Mouse (Mus musculus) adrenal gland, adult 18-20 months (tissue): ENCODE measurements around the gene Ube2e3. TPM values are rescaled to one million over a fixed set of nuclear protein-coding genes. Genes with fewer than 3 reads are reported as not detected.

Experiments
- DNase-seq, 2 experiments: peaks; one replicate each; pipeline ENCODE4 v3.0.0; 2021 to 2022; ENCODE audit warnings: low spot score in 2 of 2
- long read RNA-seq, 2 experiments: library from polyadenylated mRNA; stranded (forward); transcript quantifications; one replicate each; pipeline ENCODE4 v2.0.0; 2021
- total RNA-seq, 2 experiments: library from RNA; stranded (reverse); gene quantifications; 1 replicate in 1 of 2; 2 replicates in 1 of 2; pipeline ENCODE4 v1.2.3; 2021

The Ube2e3 gene
- 10 to 100 TPM; 36.5 to 41.1 TPM for total RNA-seq
- long read RNA-seq, experiment 1, transcript Ube2e3-201 (6 exons, 2,249 nt) = major isoform, 30 of 32 reads
- long read RNA-seq, experiment 1, partial matches to known transcripts = 0 of 32 reads
- long read RNA-seq, experiment 1, other reads (novel, unspliced or antisense) = 2 of 32 reads
- long read RNA-seq, experiment 2, transcript Ube2e3-201 (6 exons, 2,249 nt) = major isoform, 42 of 46 reads
- long read RNA-seq, experiment 2, partial matches to known transcripts = 2 of 46 reads
- long read RNA-seq, experiment 2, other reads (novel, unspliced or antisense) = 2 of 46 reads

DNA sequence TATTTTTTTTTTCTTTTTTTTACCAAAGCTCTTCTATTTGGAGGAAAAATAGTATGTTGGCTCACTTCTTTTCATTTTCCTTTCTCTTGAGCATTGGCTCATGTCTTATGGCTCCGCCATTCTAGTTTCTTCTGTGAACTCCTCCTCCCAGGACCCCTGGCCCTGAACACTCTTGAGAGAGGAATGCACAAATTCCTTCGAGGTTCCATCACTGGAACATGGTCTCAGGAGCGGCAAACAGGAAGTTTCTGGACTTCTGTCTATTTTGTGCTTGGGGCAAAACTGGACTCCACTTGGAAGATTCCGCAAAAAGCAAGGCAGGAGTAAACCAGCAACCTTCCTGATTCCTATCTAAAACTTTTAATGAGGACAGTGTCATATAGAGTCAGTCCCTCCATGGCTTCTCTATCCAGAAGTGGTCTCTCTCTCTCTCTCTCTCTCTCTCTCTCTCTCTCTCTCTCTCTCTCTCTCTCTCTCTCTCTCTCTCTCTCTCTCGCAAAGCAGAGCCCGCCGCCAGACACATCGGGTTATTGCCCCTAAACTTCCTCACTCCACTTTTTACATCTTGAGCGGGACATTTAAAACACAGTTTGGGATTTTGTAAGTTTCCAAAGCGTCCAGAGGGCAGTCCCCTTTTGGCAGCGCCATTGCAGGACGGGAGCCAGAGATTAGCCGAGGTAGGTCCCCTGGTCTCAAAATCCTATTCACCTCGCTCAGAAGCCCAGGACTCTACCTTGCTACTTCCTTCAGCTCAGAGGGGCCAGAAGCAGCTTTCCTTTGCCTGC, at the start of gene Ube2e3:
Gene Ube2e3, plus strand, starts transcription at position 399 of the 785 bp plus-strand sequence.
- DNase-seq = no peak

- no peak for DNase-seq
Observed at GRCm38 (mm10) chr2:78829887-78830286, 38.0 kb upstream of the Ube2e3 start.

DNA sequence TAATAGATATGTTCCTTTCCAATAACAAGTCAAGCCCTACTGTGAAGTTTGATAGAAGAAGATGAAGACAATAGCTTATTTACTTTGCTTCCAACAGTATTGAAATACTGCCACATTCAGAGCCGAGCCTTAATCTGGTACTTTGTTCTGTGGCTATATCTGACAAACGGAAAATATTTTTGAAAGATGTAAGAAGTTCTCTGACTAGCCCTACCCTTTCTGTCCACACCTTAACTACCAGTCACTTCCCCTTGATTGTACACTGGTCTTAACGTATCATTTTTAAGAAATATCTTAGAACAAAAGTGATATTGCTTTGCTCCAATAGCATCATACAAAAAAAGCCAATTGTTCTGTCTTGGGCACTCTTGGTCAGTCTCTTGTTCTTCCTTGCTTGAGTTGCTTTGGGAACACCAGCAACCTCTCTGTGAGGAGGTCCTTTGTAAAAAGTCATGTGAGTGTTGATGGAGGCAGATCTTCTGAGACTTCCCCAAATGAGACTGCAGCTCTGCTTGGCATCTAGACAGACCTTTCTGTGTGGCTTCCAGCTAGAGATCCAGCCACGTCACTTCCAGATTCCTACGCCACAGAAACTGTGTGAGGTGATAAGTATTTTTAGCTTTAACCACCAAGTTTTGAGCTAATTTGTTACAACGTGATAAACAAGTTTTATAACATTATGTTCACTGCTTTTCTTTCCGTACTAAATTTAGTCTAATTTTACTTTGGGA, 26.3 kb upstream of the Ube2e3 start:
- no peak for DNase-seq

DNA sequence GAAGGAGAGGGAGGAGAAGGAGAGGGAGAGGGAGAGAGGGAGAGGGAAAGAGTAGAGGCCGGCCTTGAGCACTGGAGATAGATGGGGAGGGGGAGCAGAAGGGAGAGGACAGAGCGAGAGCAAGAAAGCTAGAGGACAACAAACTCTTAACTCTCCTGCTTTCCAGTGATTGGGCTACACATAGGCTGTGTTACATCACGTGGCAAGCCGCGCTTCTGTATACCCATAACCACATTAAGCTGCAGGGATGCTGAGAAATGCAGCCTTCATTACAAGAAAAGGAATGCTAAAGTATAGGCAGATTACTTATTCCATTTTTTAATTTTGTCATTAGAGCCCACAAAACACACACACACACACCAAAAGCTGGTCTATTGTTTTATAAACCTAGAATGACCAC, 23.6 kb upstream of the Ube2e3 start:
- DNase-seq = no peak

DNA sequence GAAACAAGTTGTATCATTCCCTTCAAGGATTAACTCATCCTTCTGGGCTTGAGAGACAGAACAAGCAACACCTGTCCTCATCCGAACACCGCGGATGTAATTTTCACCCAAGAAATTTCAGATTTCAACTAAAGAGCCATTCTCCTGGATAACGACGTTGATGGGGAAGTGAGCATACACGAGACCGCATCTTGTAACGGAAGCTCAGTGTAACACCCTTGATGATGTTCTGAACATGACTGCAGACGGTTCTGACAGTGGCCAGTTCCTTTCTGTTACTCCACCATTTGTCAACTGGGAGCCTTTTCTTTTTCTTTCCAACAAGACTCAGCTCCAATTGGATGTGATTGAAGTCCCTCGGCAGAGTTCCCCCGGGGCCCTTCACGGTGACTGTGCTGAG, 22.6 kb upstream of the Ube2e3 start:
- DNase-seq = no peak

DNA sequence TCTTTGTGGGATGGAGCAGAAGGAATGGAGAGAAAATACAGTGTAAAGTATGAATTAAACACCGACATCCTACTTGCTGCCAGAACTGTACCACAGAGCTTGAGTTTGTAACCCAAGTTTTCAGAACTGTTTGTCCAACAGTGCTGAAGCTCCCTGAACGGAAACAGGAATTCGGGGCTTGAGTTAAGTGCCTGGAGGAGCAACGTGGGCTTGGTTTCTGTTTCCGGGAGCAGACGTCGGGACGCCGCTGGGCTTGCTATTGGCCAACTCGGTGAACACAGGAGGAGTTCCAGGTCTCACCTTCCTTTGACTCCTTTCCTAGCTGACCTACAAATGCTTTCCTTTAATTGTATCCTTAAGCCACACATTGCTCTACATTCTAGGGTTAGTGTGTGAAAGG, 22.2 kb upstream of the Ube2e3 start:
- no peak for DNase-seq

GRCm38 (mm10) chr2:78854315-78854714, 13.6 kb upstream of the Ube2e3 start:
- DNase-seq = no peak

- no peak for DNase-seq
Observed at GRCm38 (mm10) chr2:78858628-78859027, 9.3 kb upstream of the Ube2e3 start.

DNA sequence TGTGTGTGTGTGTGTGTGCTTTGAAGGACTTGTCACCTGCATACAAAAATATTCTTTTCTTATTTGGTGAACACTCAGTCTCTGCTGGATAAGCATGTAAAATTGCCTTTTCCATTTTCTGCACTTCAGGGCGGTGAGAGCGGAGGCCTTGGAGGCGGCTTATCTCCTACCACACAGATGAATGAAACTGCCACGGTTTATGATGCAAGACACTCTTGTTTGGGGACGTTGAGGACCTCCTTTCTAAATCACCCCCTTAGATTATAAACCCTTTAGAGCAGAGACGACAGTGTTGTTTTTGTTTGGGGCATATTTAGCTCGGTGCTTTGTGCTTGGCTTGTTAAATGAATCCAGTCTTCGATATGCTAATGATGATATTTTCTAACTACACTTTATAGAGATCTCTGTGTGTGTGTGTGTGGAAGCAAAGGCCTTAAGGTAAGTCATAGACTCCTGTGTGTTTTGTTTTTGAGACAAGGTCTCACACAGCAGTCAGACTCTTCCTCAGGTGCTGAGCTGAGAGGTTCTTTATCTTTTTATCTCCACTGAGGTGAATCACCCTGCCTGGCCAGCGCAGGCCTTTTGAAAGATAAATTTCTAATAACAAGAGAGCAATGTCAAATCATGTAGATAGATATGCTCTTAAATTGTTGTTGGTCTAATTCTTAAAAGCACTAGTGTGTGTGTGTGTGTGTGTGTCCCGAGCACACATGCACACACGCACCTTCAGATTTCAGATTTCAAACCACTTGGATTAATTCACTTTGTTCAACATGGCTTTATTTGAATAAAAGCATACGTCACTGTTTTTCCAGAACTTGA, 8.4 kb upstream of the Ube2e3 start:
- DNase-seq = no peak

DNA sequence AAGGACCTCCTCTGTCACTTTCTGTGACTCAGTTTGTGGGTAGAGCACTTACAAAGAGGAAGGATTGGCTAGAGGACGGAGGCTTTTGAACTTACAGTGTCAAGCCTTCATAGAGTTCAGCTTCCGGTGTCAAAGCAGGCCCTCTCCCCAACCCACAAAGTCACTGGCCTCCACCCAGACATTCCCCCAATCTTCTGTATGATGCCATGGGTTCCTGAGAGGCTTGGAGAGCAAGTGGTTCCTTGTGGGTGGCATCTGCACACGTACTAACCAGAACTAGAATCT, 7.9 kb upstream of the Ube2e3 start:
- DNase-seq = no peak

DNA sequence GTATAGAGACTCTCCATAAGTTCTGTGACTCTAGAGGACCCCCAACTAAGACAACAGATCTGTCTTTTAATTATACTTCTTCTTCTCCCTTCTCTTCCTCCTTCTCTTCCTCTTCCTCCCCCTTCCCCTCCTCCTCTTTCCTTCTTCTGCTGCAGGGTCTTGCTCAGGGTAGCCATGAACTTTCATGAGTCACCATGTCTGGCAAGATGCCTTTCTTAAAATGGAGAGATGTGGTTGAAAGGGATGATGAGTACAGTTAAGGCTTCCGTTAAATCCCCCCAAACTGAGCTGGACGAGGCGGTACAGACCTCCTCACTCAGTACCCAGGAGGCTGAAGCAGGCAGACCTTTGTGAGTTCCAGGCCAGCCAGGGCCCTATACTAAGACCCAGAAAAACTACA, 3.8 kb upstream of the Ube2e3 start:
- DNase-seq = no peak

DNA sequence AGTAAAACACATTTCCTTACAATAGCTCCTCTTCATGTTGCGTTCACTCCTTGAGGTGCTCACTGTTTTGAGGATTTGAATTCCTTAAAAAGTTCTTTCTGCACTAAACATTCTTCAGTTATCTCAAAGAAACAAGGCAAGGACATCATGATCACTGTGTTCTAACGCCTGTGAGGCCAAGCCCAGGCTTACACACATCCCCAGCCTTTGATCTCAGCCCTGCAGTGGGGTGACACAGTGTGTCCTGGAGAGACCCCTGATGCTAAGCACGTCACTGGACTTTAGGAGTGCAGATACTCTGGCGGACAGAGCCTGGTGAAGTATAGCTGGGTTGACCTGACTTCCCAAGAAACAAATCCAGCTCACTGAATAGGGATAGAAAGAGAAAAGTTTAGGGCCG, 3.1 kb upstream of the Ube2e3 start:
- no peak for DNase-seq

DNA sequence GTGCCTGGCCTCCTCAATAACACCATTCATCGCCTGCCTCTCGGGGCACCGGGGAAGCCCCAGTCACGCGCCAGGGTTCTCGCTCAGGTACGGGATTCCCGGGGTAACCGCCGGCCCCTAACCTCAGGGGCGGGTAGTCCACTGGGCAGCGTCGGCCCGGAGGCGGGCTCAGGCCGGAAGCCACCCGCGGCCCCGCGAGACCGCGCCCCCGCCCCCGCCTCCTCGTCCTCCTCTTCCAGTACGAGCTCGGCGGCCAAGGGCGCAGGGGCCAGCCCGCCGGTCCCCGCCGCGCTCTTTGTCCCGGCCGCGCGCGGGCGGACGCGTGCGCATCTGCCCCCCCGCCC, 559 bp downstream of the Ube2e3 start:
- peak; percentile 71 to 75 for DNase-seq

DNA sequence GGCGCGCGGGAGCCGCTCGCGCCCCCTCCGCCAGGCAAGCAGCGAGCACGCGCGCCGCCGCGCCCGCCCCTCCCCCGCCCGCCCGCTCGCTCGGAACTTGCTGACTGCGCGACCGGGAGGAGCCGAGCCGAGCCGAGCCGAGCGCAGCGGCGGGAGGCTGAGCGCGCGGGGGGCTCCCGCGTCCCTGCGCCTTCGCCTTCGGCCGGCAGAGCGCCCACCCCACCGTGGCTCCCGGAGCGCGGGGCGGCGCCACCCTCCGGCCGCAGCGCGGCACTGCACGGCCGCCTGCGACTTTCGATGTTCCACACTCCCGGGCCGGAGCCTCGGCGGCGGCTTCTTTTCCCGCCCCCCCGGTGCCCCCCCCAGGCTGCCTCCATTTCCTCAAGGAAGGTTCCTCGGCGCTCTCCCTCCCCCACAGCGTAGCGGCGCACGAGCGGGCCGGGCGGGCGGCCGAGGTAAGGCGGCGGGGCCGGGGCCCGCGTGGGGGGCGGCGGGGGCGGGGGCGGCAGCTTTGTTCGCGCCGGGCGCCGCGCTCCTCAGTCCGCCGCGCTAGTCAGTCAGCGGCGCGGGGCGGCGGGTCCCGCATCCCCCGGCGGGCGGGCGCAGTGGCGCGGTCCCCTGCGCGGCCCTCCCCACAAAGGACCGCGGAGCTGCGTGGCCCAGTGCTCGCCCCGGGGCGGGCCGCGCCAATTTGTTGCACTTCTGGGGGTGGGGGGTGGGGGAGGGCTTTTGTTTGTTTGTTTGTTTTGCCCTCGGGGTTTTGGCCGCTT, 1.2 kb downstream of the Ube2e3 start:
- peak; percentile 75 to 77 for DNase-seq

- peak; percentile 30 to 36 for DNase-seq
Observed at GRCm38 (mm10) chr2:78869721-78870442, 2.0 kb downstream of the Ube2e3 start.

- DNase-seq = peak in 1 of 2 experiments; percentile 13
Observed at GRCm38 (mm10) chr2:78870443-78871025, 2.6 kb downstream of the Ube2e3 start.

GRCm38 (mm10) chr2:78871971-78872860, 4.3 kb downstream of the Ube2e3 start:
- no peak for DNase-seq

- DNase-seq = no peak
Observed at GRCm38 (mm10) chr2:78873946-78874345, 6.0 kb downstream of the Ube2e3 start.

DNA sequence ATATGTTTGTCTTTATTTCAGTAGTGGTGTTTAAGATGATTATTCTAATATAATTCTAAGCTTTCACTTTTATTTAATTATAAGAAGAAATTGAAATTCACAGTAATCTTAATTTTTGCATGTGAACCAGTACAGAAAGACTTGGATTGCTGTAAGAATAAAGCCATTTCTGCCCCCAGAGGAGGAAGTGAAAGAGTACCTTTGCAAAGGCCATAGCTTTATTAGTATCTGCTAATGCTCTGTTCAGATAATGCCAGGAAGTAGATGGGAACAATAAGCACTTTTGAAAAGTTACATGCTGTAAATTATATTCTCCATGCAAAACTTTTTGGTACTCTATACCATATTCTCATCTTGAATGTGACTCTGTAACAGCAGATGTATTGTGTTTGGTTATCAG, 8.1 kb downstream of the Ube2e3 start:
- no peak for DNase-seq
